Comparison of ENCODE assay signal across 11 mouse cellular contexts in genomic region chr7:49190231-49190985, GRCm38 (mm10).
DNase-seq lines count a peak whose midpoint lies in the region; ATAC-seq and TF ChIP-seq lines count a peak whose summit lies in the region.
"Had no signal": no experiment of that assay in that cellular context is flagged by ENCODE, and none has a peak within 500 bp of the region (broad histone marks: within the 10 kb centered on the region; RNA-seq: fewer than 3 reads in every experiment).

No protein-coding gene starts in this region.

- H3K4me2 ChIP-seq in midbrain, embryonic 11.5 days = no peak overlapping the region
- H3K4me2 ChIP-seq in liver, postnatal 0 days (ENCODE audit: low read depth, low read length) = no peak overlapping the region
- H3K4me2 ChIP-seq: liver, embryonic 12.5 days had no signal

- H3K9me3 ChIP-seq in midbrain, embryonic 10.5 days (replicated peaks) = no peaks in the 10 kb centered on the region
- H3K9me3 ChIP-seq in midbrain, embryonic 11.5 days (ENCODE audit: control insufficient read depth, low read length) = no peaks in the 10 kb centered on the region
- H3K9me3 ChIP-seq in liver, postnatal 0 days (ENCODE audit: low read length) = no peaks in the 10 kb centered on the region
- H3K9me3 ChIP-seq: liver, embryonic 12.5 days had no signal

- peaks cover 34% of the 10 kb centered on the region for H3K4me1 ChIP-seq in midbrain, embryonic 10.5 days
- H3K4me1 ChIP-seq in midbrain, embryonic 11.5 days (ENCODE audit: control insufficient read depth, insufficient read depth, low read length) = peaks cover 11% of the 10 kb centered on the region
- H3K4me1 ChIP-seq in liver, postnatal 0 days (ENCODE audit: insufficient read depth) = 0 out of 2 replicates have a peak, but pooled peaks cover 1% of the 10 kb centered on the region
- H3K4me1 ChIP-seq: liver, embryonic 12.5 days had no signal

- TF ChIP-seq EP300 in liver, postnatal 0 days (IDR thresholded peaks at IDR 0.05; ENCODE audit: low read depth) = no peak

- no peak for ATAC-seq in midbrain, embryonic 11.5 days (ENCODE audit: low FRiP score)
- no peak for ATAC-seq in liver, postnatal 0 days
- ATAC-seq: liver, embryonic 12.5 days had no signal

- DNase-seq in midbrain, embryonic 10.5 days (ENCODE audit: low spot score) = no peak
- DNase-seq in midbrain, embryonic 11.5 days (ENCODE audit: low spot score, missing footprints) = no peak
- DNase-seq in cerebellum, postnatal 14 days = peak; percentile 70 to 81
- DNase-seq in left cerebral cortex, postnatal 25 days (ENCODE audit: low spot score in 2 of 2) = peak; percentile 57 to 84
- DNase-seq in telencephalon, adult 2 months (ENCODE audit: low read depth, low spot score) = peak; percentile 51
- DNase-seq in spleen, postnatal 14 days (ENCODE audit: low spot score in 2 of 2) = no peak
- DNase-seq in liver, postnatal 0 days = no peak
- DNase-seq: adrenal gland, adult 8-10 months; heart, postnatal 36 days; kidney, postnatal 25 days had no signal

- no peaks in the 10 kb centered on the region for H3K36me3 ChIP-seq in midbrain, embryonic 10.5 days
- H3K36me3 ChIP-seq in midbrain, embryonic 11.5 days (ENCODE audit: control insufficient read depth, insufficient read depth, low read length) = no peaks in the 10 kb centered on the region
- no peaks in the 10 kb centered on the region for H3K36me3 ChIP-seq in liver, postnatal 0 days (replicated peaks; ENCODE audit: insufficient read depth, low read length)
- H3K36me3 ChIP-seq: liver, embryonic 12.5 days had no signal

- intact Hi-C loops in left cerebral cortex, postnatal 25 days (cut with DNase I) = loop anchor here (2.0 to 5.0 kb wide), 2 partner anchors 38 to 77 kb away; no protein-coding TSS in a partner anchor

- H3K9ac ChIP-seq in midbrain, embryonic 11.5 days (ENCODE audit: low read length) = no peak overlapping the region
- H3K9ac ChIP-seq in liver, postnatal 0 days (replicated peaks) = no peak overlapping the region
- H3K9ac ChIP-seq: liver, embryonic 12.5 days had no signal

- H3K27me3 ChIP-seq in midbrain, embryonic 10.5 days (ENCODE audit: low read depth, poor library complexity, severe bottlenecking) = no peaks in the 10 kb centered on the region
- H3K27me3 ChIP-seq in midbrain, embryonic 11.5 days (ENCODE audit: control insufficient read depth, insufficient read depth, low read length) = no peaks in the 10 kb centered on the region
- no peaks in the 10 kb centered on the region for H3K27me3 ChIP-seq in liver, postnatal 0 days (ENCODE audit: insufficient read depth, low read length)
- H3K27me3 ChIP-seq: liver, embryonic 12.5 days had no signal

- no peak for TF ChIP-seq CTCF in liver, postnatal 0 days (IDR thresholded peaks at IDR 0.05; ENCODE audit: low read depth)

- no peak overlapping the region for H3K4me3 ChIP-seq in midbrain, embryonic 10.5 days
- no peak overlapping the region for H3K4me3 ChIP-seq in midbrain, embryonic 11.5 days (ENCODE audit: low read depth, low read length)
- no peak overlapping the region for H3K4me3 ChIP-seq in liver, postnatal 0 days (ENCODE audit: low read depth, low read length)
- H3K4me3 ChIP-seq: liver, embryonic 12.5 days had no signal

- H3K27ac ChIP-seq in midbrain, embryonic 10.5 days (replicated peaks) = peak overlapping the region; percentile 52; the same call in 1 of the 2 replicates
- no peak overlapping the region for H3K27ac ChIP-seq in midbrain, embryonic 11.5 days (ENCODE audit: low read depth, low read length)
- H3K27ac ChIP-seq in liver, postnatal 0 days (ENCODE audit: low read depth) = no peak overlapping the region
- H3K27ac ChIP-seq: liver, embryonic 12.5 days had no signal

- WGBS in midbrain, embryonic 10.5 days = 90% methylated on average over 4 of the region's 4 CpGs
- 74% methylated on average over 4 of the region's 4 CpGs for WGBS in midbrain, embryonic 11.5 days
- 65% methylated on average over 3 of the region's 4 CpGs for WGBS in liver, postnatal 0 days (ENCODE audit: insufficient replicate concordance)

Comparison
In these comparisons a context has a peak if more than half of its experiments do, and no peak if none do; other contexts are left out.
1. DNase-seq: peak in cerebellum, postnatal 14 days (2 of 2), left cerebral cortex, postnatal 25 days (2 of 2) and telencephalon, adult 2 months (single experiment); none in midbrain, embryonic 10.5 days (single experiment), midbrain, embryonic 11.5 days (single experiment), spleen, postnatal 14 days (0 of 2) and liver, postnatal 0 days (single experiment).